Mouse (Mus musculus) ZHBTc4 (cell line): Measurements from ENCODE around the gene Olfr12.

Experiments
- DNase-seq: peaks from one replicate; pipeline ENCODE4 v3.0.0-alpha.2; 2011; ENCODE audit warnings: low read depth, low spot score

Olfr12 gene

GRCm38 (mm10) chr1:92640393-92640792, 22.8 kb downstream of the Olfr12 start:
- no peak for DNase-seq

DNA sequence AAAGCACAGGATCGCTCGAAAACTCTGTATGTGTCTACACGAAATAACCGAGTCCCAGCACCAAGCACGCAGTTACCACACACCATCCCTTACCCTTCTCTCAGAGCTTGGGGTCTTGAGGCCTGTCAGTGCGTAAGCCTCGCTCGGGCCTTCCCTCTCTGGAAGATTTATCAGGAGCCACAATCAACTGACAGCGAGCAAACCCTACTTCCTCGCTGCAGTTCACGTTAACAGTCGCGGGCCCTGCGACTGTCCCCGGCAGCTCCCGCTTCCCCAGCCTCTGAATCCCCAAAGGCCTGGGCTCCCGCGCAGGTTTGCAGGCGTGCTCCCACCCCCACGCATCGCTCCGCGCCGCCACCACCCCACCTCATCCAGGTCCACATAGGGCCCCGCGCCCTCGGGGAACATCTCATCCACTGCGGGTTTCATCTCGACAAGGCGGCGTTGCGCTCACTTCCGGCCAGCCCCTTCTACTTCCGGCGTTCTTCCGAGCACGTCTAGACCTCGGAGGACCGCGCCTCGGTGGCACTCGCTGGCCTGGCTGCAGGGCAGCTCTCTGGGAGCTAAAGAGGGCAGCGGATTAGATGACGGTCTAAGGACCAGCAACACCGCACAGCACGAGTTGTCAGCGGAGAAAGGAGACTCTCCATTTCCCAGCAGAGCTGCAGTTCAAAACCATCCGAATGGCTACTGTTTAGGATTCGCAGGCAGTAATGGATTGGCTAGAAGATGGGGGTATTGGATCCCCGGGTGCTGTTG, 24.1 kb downstream of the Olfr12 start, which contains the start of gene Cops9:
Gene Cops9, minus strand, starts transcription at position 472 of the 759 bp plus-strand sequence.
- peak; percentile 91 for DNase-seq

DNA sequence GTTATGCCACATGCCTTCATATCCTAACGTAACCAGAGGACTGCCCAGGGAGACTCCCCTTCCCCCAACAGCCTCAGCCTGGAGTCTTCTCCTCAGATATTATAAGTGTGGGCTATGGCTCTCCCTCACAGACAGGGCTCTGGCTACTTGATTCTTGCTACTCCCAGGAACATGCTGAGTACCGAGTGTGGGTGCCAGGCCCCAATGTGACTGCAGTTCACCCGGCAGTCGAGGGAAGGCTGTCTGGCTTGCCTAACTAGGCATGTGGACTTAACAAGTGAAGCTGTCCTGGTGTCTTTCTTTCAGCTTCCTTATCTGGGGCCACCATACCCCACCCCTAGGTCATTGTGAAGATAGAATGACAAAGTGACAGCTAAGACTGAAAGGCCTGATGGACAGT, 26.1 kb downstream of the Olfr12 start:
- no peak for DNase-seq

DNA sequence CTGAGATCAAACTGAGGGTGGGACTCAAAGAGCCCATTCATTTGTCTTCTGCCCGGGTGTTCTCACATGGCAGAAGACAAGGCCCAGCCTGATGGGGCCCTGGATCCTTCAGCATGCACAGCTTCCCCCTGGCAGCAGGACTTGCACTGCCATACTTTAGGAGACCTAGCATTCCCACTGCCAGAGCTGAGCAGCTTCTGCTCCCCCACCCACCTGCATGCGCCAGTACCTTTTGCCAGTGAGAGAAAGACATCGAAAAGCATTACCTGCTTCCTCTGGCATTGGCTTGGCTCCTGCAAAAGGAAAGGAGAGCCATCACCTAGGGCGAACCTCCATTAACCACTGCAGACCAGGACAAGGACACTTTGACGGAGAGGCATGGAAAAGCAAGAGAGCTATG, 27.3 kb downstream of the Olfr12 start:
- DNase-seq, result no peak

GRCm38 (mm10) chr1:92646111-92646510, 28.5 kb downstream of the Olfr12 start:
- DNase-seq, result no peak

- DNase-seq, result no peak
Observed at GRCm38 (mm10) chr1:92646601-92647000, 29.0 kb downstream of the Olfr12 start.

GRCm38 (mm10) chr1:92647026-92647425, 29.4 kb downstream of the Olfr12 start:
- no peak for DNase-seq

- peak; percentile 84 for DNase-seq
Observed at GRCm38 (mm10) chr1:92647752-92648151, 30.2 kb downstream of the Olfr12 start.

- DNase-seq, result peak; percentile 14
Observed at GRCm38 (mm10) chr1:92648197-92648596, 30.6 kb downstream of the Olfr12 start.

- peak; percentile 91 for DNase-seq
Observed at GRCm38 (mm10) chr1:92648673-92649072, 31.1 kb downstream of the Olfr12 start, which contains the start of gene Otos. Gene Otos (minus strand): TSS chr1:92648841.

- DNase-seq, result no peak
Observed at GRCm38 (mm10) chr1:92651467-92651866, 33.9 kb downstream of the Olfr12 start.

DNA sequence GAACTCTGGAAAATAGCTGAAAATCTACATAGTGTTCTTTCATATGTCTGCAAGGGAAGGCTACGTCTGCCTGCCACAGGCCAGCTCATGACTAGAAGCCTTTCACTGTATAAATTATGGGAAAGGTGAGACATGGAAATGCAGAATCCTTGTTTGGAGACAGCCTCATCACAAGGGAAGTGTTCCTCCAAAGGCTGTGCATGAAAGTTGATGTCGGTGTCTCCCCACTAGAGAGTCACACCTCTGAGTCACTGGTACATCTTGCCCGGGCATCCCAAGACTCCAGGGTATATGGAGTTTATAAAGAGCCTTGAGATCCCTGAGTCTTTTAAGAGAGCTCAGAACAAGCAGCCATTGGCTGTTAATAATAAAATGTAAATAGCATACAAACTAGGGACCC, 35.6 kb downstream of the Olfr12 start:
- DNase-seq, result no peak

DNA sequence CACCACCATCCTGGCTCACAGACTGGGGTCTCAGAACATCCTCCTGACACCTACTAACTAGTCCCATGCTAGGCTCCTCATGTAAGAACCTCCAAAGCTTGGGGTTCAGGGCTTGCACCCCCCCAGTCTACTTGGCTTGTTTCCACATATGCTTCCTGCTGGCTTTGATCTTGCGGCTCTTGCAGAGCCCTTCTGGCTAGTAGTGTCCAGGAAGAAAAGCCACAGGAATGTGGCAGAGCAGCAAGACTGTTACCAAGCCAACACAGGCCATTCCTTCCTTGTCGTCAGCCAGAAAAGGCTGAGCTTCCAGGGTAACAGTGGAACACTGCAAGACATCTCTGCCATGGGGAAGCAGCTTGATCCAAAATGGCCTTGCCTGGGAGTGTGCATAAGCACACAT, 37.1 kb downstream of the Olfr12 start:
- DNase-seq, result no peak

DNA sequence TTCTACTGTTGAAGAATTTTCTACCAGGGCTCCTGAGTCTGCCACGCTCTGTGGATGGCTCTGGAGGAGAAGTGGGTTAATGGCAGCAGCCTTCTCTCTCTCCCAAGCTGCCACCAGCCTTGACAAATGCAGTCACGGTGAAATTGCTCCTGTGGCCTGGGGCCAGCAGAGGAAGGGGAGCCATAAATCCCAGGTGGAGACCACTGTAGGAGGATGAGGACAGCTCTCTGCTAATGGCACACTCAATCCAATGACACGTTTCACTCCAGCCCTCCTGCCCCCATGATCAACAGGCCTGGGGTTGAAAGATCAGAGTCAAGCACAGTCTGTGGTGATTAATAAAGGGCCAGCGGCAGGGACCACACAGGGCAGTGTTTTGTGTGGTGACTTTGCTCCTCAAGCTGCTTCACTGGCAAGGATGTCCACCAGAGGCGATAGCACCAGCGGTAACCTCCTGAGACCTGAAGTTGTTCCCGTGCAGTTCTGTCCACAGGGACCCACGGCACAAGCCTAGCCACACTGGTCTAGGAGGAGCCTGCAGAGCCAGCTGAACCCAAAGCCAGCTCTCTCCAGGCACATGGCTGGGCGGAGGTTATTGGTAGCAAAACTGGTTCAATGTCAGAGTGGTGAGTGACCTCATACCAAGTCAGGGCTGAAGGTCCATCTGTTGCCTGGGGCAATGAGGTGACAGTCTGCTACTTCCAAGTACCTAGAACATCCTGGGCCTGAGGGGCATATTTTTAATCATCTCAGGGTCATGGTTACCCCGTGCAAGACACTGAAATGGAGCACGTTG, 39.6 kb downstream of the Olfr12 start:
- no peak for DNase-seq

DNA sequence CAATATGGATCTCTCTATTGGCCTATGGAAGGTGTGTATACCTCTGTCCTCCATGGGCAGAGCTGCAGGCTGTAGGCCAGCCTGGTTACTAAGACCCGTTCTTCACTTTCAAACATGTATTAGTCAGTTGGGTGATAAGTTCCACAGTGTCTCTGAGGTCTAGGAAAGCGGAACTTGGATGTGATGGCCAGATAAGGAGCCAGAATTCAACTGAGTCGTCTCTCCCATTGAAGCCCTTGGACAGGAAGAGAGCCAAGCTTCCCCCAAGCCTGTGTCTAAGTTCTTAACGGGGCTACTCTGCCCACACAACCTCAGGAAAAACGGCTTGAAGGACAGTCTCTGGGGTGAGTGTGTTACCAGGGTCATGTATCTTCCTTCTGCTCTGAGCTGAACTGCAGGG, 41.8 kb downstream of the Olfr12 start:
- no peak for DNase-seq

DNA sequence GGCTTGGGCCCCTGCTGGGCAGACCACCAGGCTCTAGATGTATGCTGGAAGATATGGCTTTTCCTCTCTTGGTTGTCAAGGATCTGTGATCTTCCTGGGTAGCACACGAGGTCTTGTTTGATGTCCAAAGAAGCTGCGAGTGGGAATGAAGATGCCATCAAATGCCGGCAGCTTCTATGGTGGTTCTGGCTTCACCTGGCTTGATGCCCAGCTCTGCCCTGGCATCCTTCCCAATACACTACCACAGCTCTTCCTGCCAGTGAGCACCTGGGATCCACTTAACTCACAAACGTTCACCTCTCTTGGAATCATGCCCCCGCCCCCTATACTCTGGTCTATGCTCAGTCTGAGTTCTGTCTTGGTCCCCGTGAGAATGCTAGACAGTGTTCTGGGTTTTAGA, 49.5 kb downstream of the Olfr12 start:
- DNase-seq, result no peak

DNA sequence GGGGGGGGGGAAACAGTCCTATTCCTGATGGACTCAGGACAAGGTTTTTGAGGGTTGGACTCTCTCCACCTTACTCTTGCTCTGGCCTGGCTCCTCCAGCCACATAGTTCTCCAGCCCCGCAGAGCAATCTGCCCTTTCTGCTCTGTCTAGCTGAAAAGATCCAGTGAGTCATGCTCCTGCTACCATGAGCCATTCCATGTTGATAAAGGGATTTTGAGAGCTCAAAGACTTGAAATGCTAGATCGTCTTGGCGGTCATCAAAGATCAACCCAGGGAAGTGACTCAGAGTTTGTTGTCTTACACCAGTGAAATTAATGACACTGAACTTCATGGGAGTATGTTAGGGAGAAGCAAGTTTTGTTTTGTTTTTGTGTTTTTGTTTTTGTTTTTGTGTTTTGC, 51.8 kb downstream of the Olfr12 start:
- DNase-seq, result no peak

DNA sequence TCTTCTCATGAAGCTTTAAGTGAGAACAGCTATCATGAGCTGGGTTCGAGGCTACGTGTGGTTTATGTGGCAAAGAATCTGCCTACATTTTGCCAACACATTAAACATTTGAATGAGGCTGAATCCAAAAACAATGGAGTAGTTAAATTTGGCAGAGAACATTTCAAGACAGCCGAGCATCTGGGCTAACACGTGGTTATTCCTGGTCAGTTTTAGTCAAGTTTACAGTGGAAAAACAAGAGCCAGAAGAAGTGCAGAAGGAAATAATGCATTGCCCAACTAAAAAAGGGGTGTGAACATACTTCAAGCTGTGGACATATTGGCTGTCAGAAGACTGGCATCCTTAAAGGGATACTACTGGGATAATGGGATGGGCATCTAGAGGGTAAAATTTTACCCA, 53.7 kb downstream of the Olfr12 start:
- DNase-seq, result no peak
